Mouse (Mus musculus) midbrain, embryonic 10.5 days (tissue): Measurements from ENCODE around the gene Gm15056. TPM values are rescaled to one million over a fixed set of nuclear protein-coding genes. Genes with fewer than 3 reads are reported as not detected.

ENCODE experiments used
- DNase-seq: peaks from one replicate; pipeline ENCODE4 v3.0.0-alpha.2; 2017; ENCODE audit warnings: low spot score
- H3K27ac ChIP-seq: fragments of 300-500 bp; sonication (generic); replicated peaks from 2 replicates; pipeline ENCODE4 v1.5.1; 2016; ENCODE audit warnings: mild to moderate bottlenecking
- H3K27me3 ChIP-seq: fragments of 300-500 bp; sonication (generic); 2 replicates; pipeline ENCODE4 v1.6.1; 2016; ENCODE audit warnings: low read depth, mild to moderate bottlenecking; ENCODE audit not compliant: poor library complexity, severe bottlenecking
- H3K36me3 ChIP-seq: fragments of 300-500 bp; sonication (generic); 2 replicates; pipeline ENCODE4 v1.6.1; 2016; ENCODE audit warnings: mild to moderate bottlenecking, moderate library complexity
- H3K4me1 ChIP-seq: fragments of 300-500 bp; sonication (generic); 2 replicates; pipeline ENCODE4 v1.6.1; 2016
- H3K4me3 ChIP-seq: fragments of 300-500 bp; sonication (generic); 2 replicates; pipeline ENCODE4 v1.5.1; 2016; ENCODE audit warnings: mild to moderate bottlenecking, moderate library complexity
- H3K9me3 ChIP-seq: fragments of 300-500 bp; sonication (generic); replicated peaks from 2 replicates; pipeline ENCODE4 v1.6.1; 2016; ENCODE audit warnings: mild to moderate bottlenecking
- WGBS: fragments of 180-500 bp; shearing (Covaris S2); methylation state at CpG from one replicate; pipeline ENCODE4 v1.1.7; 2016; 5-methylcytosine and 5-hydroxymethylcytosine counted together
- polyA plus RNA-seq: library from polyadenylated mRNA; unstranded; fragments of >200 nt; fragmentation: Nextera tagmentation; extraction: Ambion mirVana; gene quantifications from 2 replicates; pipeline ENCODE4 v1.2.1, GENCODE M21; 2016

The Gm15056 gene
- polyA plus RNA-seq: not detected in 2 replicates

DNA sequence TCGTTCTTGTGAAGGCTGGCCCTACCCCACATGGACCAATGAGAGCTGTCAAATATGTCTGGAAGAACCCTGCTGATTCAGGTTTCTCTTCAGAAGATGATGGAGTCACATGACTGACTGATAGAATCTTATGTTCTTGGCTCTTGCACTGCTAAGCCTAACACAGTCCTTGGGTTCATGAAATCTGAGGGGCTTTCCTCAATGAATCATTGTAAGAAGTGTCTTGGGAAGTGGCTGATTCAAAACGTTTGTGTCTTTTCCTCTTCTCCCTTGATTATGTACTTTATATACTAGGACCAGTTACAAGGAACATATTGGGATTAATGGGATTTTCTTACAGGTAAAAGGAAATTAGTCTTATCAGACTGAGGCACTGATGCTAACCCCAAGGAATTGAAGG is at the start of gene Gm15056:
Gm15056 (minus strand) TSS at position 101 of the 400 bp plus-strand sequence.
- DNase-seq: no peak
- no peak within 1 kb of the TSS for H3K27ac ChIP-seq
- H3K4me1 ChIP-seq: no peaks in the 10 kb centered on the region
- peaks cover 65% of the 10 kb centered on the region for H3K9me3 ChIP-seq
- no peaks in the 10 kb centered on the region for H3K36me3 ChIP-seq
- no peak within 1 kb of the TSS for H3K4me3 ChIP-seq
- no peaks in the 10 kb centered on the region for H3K27me3 ChIP-seq
- WGBS: 57% methylated on average over 2 of the region's 2 CpGs

- H3K27me3 ChIP-seq: no peaks in the 10 kb centered on the region
- DNase-seq: no peak
- H3K4me3 ChIP-seq: no peak within 1 kb of the TSS
- H3K9me3 ChIP-seq: peaks cover 58% of the 10 kb centered on the region
- WGBS: 84% methylated on average over 3 of the region's 3 CpGs
- no peaks in the 10 kb centered on the region for H3K36me3 ChIP-seq
- H3K27ac ChIP-seq: no peak within 1 kb of the TSS
- H3K4me1 ChIP-seq: no peaks in the 10 kb centered on the region
These were observed 42.2 kb upstream of the Gm15056 start, which contains the start of gene AY761185 for GRCm38 (mm10) chr8:20944610-20945009. Gene AY761185 (minus strand): TSS chr8:20944710.

DNA sequence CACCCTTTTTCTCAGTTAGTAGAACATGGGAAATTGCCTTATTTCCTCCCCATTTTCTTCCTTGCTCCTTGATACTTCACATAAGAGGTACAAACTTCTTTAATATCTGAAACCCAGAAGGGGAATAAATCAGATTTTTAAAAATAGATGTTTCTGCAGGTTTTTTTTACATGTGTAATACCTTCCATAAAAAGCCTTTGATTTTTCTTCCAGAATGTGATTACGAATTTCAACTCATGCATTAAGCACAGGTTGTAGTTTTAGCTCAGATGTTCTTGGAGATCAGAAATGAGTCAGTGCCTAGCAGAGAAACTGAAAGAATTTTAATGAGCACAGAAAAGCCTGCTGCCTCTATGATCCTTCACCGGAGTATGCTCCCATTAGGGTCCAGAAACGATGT is 19.5 kb upstream of the Gm15056 start, which contains the start of gene Gm6040:
Gm6040 (minus strand) TSS at position 101 of the 400 bp plus-strand sequence.
- Histone ChIP-seq H3K4me1 (no peaks in the 10 kb centered on the region), H3K27ac (no peak within 1 kb of the TSS), H3K36me3 (no peaks in the 10 kb centered on the region), H3K4me3 (no peak within 1 kb of the TSS), H3K9me3 (peaks cover 51% of the 10 kb centered on the region), H3K27me3 (no peaks in the 10 kb centered on the region)
- no peak for DNase-seq
- 80% methylated on average over 3 of the region's 3 CpGs for WGBS

DNA sequence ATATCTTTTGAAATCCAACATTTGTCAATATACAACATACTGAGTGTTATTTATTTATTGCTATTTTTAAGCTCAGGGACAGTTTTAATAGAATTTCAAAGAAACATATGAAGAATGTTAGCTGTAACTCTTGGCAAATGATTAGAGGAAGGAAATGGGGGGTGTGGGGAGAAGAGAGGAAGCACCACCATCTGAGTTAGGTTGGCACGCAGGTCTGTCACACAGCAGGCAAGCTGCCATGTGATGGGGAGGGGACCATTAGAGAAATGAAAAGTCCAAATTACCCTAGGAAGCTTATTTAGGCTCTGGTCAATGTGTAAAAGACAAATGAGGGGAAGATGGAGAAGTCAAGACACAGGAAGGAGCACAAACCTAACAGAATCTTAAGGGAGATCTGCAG is 9.9 kb upstream of the Gm15056 start:
- Histone ChIP-seq H3K27ac (no peak overlapping the region), H3K4me3 (no peak overlapping the region), H3K9me3 (peaks cover 39% of the 10 kb centered on the region), H3K27me3 (no peaks in the 10 kb centered on the region), H3K4me1 (no peaks in the 10 kb centered on the region), H3K36me3 (no peaks in the 10 kb centered on the region)
- DNase-seq: no peak
- 79% methylated on average over 1 of the region's 1 CpGs for WGBS

- no peak overlapping the region for H3K4me3 ChIP-seq
- 72% methylated on average over 2 of the region's 2 CpGs for WGBS
- H3K4me1 ChIP-seq: no peaks in the 10 kb centered on the region
- H3K9me3 ChIP-seq: peaks cover 45% of the 10 kb centered on the region
- H3K36me3 ChIP-seq: no peaks in the 10 kb centered on the region
- H3K27ac ChIP-seq: no peak overlapping the region
- no peaks in the 10 kb centered on the region for H3K27me3 ChIP-seq
- DNase-seq: no peak
These were observed 5.8 kb upstream of the Gm15056 start for GRCm38 (mm10) chr8:20908256-20908655.

DNA sequence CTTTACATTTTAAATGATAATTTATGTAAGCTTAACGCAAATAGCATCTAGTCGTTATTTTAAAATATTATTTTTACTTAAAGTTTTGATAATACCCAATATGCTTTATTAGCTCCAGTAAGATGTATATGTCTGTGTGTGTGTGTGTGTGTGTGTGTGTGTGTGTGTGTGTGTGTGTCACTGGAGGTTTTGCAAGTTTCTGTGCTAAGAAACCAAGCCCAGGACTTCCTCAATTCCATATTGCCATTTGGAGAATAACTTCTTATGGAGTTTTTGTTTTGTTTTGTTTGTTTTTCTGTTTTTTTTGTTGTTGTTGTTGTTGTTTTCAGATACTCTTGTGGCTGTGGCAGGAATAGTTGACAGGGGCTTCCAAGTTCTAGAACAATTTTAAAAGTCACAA is 4.7 kb upstream of the Gm15056 start:
- Histone ChIP-seq H3K36me3 (no peaks in the 10 kb centered on the region), H3K4me1 (no peaks in the 10 kb centered on the region)
- DNase-seq: no peak

DNA sequence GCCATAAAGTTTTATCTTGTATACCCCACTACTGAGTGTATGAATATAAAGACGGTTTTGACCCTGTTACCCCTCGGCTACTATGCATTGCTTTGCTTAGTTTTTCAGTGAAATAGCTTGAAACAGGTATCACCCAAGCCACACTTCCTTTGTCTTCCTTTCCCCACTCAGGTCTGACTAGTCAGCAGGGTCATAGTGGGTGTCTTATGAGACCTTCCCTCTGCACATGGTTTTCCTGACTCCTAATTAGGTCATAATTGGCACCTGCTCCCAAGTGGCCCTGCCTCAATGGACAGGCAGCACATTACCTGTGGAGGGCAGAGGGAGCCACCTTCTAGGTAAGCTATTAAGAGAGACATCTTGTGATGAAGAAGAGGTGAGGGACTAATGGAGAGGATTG is 10.1 kb downstream of the Gm15056 start, which contains the start of gene Defb33:
Defb33 (plus strand) TSS at position 301 of the 400 bp plus-strand sequence.
- Histone ChIP-seq H3K27ac (no peak within 1 kb of the TSS), H3K4me1 (no peaks in the 10 kb centered on the region), H3K9me3 (peaks cover 91% of the 10 kb centered on the region), H3K36me3 (no peaks in the 10 kb centered on the region), H3K4me3 (no peak within 1 kb of the TSS), H3K27me3 (no peaks in the 10 kb centered on the region)
- WGBS: 86% methylated on average over 2 of the region's 2 CpGs
- no peak for DNase-seq

More for the DNA sequence above, 4.7 kb upstream of the Gm15056 start:
- Histone ChIP-seq H3K4me3 (no peak overlapping the region), H3K27me3 (no peaks in the 10 kb centered on the region), H3K9me3 (peaks cover 42% of the 10 kb centered on the region), H3K27ac (no peak overlapping the region)
- 87% methylated on average over 2 of the region's 2 CpGs for WGBS

GRCm38 (mm10) chr8:20874608-20875007 is 27.8 kb downstream of the Gm15056 start:
- Histone ChIP-seq H3K9me3 (peaks cover 56% of the 10 kb centered on the region), H3K27me3 (no peaks in the 10 kb centered on the region), H3K4me3 (no peak overlapping the region), H3K4me1 (no peaks in the 10 kb centered on the region), H3K36me3 (no peaks in the 10 kb centered on the region), H3K27ac (no peak overlapping the region)
- 50% methylated on average over 6 of the region's 6 CpGs for WGBS
- no peak for DNase-seq

Other genes with a start within 250 kb of the Gm15056 start
- not detected in 2 replicates for gene Defb33, start 10.0 kb downstream of the Gm15056 start, polyA plus RNA-seq
- gene Gm6040, start 19.4 kb upstream of the Gm15056 start, polyA plus RNA-seq: not detected in 2 replicates
- not detected in 2 replicates for gene AY761185, start 42.1 kb upstream of the Gm15056 start, polyA plus RNA-seq
- gene Defa21, start 122.9 kb upstream of the Gm15056 start, polyA plus RNA-seq: not detected in 2 replicates
- gene Defa23, start 152.4 kb upstream of the Gm15056 start, polyA plus RNA-seq: not detected in 2 replicates
- not detected in 2 replicates for gene Defa35, start 162.4 kb upstream of the Gm15056 start, polyA plus RNA-seq
- not detected in 2 replicates for gene Defa25, start 181.8 kb upstream of the Gm15056 start, polyA plus RNA-seq
- gene Gm14851, start 193.4 kb upstream of the Gm15056 start, polyA plus RNA-seq: not detected in 2 replicates
- gene Defa30, start 232.0 kb upstream of the Gm15056 start, polyA plus RNA-seq: not detected in 2 replicates